Mouse (Mus musculus) liver, adult 2 months (tissue): Measurements from ENCODE around the gene Sos2.

ENCODE experiments used
- CTCF ChIP-seq: fragments of 200-500 bp; IDR thresholded peaks from 2 replicates; pipeline ENCODE4 v1.5.1; 2011; ENCODE audit warnings: low read depth, low read length, control low read depth
- POLR2A ChIP-seq: fragments of 200-500 bp; IDR thresholded peaks from 2 replicates; pipeline ENCODE4 v1.6.1; 2011; ENCODE audit warnings: low read length, control low read depth; ENCODE audit not compliant: insufficient read depth; ENCODE audit errors: extremely low read depth

DNA sequence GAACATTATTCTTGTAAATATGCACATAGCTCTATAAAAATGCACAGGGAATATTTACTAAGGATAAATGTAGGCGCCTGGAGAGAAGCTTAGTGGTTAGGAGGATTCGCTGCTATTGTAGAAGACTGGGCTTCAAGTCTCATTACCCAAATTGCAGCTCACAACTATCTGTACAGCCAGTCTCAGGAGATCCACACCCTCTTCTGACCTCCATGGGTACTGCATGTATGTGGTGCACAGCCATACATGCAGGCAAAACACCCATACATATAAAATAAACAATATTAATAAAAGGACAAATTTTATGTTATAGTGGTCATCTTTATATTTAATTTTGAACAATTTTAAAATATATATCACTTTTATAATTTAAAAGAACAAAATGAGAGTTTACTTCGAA is 46.9 kb downstream of the Sos2 start:
- TF ChIP-seq CTCF (0 out of 2 replicates have a peak, but pooled peaks have one; percentile 8), POLR2A (no peak)
